Mouse (Mus musculus) left cerebral cortex, adult 2 months (tissue): Measurements from ENCODE around the gene Arfgef3. TPM values are rescaled to one million over a fixed set of nuclear protein-coding genes. Genes with fewer than 3 reads are reported as not detected.
"Not testable (repeated sequence)": the region's sequence is repeated elsewhere in the genome, so short reads cannot be mapped to it uniquely, and the experiment has no call there.

Source experiments
- DNase-seq, 2 experiments: peaks; one replicate each; pipeline ENCODE4 v3.0.0; 2021 to 2022; ENCODE audit warnings: low spot score in 2 of 2, mixed read lengths in 1 of 2; ENCODE audit errors: extremely low spot score in 1 of 2
- H3K27ac ChIP-seq: fragments of 200-600 bp; 2 replicates; pipeline ENCODE4 v1.8.1; 2022
- H3K4me3 ChIP-seq: fragments of 200-600 bp; 2 replicates; pipeline ENCODE4 v1.8.1; 2022
- CTCF ChIP-seq: fragments of 200-600 bp; IDR thresholded peaks from 2 replicates; pipeline ENCODE4 v1.8.1; 2022; ENCODE audit warnings: antibody characterized with exemption, mild to moderate bottlenecking, moderate library complexity
- intact Hi-C: fragments of 180-260 bp; cut with DNase I; formaldehyde crosslinking; loops from one replicate; pipeline ENCODE4 v1.15.1; 2025
- total RNA-seq, 2 experiments: library from RNA; stranded (reverse); gene quantifications; 2 replicates each; pipeline ENCODE4 v1.2.3; 2021

Gene Arfgef3
- total RNA-seq, 2 experiments from 2014 or later = 106 to 111 TPM

DNA sequence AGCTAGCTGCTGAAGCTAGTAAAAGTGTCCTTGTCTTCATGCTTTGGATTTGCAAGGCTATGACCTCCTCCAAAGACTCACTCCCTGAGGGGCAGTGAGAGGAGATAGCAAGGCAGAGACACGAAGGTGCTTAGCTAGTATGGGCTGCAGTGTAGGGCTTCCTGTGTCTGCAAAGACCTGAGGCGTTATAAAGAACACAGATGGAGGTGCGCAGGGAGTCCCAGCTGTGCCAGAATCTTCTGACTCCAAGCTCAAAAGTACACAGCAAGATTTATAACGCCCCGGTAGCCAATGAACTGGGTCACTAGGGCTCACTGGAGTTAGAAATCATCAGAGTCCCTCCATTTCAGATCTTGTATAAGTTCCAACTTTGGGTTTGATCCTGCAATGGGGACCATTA is 103.2 kb downstream of the Arfgef3 start:
- TF ChIP-seq CTCF = no peak
- Histone ChIP-seq H3K4me3 (no peak overlapping the region), H3K27ac (no peak overlapping the region)
- intact Hi-C loops = no loop called here
- DNase-seq = no peak

DNA sequence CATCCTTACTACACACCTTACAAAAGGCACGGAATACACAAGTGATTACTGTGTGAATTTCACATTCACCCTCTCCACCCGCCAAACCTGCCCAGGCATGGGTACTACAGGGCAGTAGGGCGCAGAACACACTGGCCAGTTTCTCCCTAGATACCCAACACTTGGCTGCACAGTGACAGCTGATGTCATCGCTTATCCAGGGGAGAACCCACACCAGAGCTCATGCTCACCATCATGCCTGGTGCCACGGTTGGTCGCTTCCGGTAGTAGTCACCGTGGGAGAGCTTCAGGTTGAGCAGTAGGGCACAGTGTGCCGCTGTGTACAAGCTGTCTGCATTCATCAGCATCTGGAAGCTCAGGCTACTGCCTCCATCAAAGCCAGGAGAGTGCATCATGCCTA is 108.3 kb downstream of the Arfgef3 start:
- H3K4me3 ChIP-seq = no peak overlapping the region
- no peak for DNase-seq
- intact Hi-C loops = no loop called here
- H3K27ac ChIP-seq = no peak overlapping the region
- no peak for TF ChIP-seq CTCF

DNA sequence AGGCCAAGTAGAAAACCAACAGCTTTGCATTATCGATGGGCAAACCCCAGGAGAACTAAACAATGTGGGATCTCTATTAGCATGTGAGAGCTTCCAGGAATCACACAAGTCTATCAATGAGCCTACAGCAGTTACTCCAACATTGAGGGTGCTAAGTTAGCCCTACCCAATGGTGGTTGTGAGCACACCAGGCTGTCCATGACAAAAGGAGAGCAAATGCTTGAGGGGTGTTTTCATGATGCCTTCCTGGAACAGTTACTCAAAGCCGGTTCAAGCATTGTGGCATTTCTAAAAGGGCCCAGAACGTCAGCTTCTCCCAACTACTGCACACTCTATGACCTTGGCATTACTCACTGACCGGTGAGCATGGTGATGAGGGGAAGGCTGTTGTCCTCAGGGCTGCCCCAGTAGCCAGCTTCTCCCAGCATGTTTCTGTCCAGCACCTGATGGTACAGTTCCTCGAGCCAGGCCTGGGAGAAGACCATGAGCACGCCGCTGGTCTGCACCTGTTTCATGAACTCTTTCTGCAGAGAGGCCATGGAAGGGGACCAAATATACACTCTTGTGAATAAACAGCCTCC is 109.3 kb downstream of the Arfgef3 start:
- TF ChIP-seq CTCF = no peak
- no peak overlapping the region for H3K4me3 ChIP-seq
- H3K27ac ChIP-seq = no peak overlapping the region
- DNase-seq = no peak
- intact Hi-C loops = no loop called here

DNA sequence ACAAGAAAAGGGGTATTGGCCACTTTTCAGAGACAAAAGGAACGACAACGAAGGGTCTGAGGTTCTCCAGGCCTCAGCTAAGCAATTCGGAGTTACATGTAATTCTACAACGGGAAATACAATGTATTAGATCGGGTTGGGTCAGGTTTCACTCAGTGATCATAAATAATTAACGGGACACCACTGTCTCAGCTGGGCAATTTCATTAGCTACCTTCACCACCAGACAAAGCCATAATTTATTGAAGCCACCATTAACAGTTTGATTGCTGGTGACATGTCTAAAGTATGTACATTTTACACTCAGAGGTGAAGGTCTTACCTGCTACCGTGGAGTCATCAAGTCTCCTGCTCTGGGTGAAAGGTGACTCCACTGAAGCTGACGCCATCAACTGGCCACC is 113.3 kb downstream of the Arfgef3 start:
- intact Hi-C loops = no loop called here
- Histone ChIP-seq H3K4me3 (no peak overlapping the region), H3K27ac (no peak overlapping the region)
- TF ChIP-seq CTCF = no peak
- DNase-seq = no peak

DNA sequence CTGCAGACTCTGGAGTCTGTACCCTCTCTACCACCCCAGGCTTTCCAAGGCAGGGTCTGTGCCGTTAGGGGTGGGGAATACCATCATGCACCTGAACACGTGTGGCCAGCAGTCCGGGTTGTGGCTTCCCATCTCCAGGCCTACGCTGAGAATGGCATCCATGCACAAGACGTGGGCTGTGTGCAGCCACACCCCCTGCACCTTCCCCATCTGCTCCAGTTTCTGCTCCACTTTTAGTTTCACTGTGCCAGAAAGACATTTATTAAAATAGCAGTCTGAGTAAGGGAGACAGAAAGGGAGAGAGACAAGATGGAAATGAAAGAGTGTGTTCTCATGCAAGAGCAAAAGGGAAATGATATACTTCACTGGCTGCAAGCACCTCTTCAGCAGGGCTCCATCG is 116.2 kb downstream of the Arfgef3 start:
- DNase-seq = peak; percentile 58 to 73
- intact Hi-C loops = loop anchor here (1.0 to 5.0 kb wide), 3 partner anchors 20 to 115 kb away; partner anchors contain the start of gene Arfgef3
- Histone ChIP-seq H3K4me3 (no peak overlapping the region), H3K27ac (peak overlapping the region; percentile 76)
- TF ChIP-seq CTCF = no peak

DNA sequence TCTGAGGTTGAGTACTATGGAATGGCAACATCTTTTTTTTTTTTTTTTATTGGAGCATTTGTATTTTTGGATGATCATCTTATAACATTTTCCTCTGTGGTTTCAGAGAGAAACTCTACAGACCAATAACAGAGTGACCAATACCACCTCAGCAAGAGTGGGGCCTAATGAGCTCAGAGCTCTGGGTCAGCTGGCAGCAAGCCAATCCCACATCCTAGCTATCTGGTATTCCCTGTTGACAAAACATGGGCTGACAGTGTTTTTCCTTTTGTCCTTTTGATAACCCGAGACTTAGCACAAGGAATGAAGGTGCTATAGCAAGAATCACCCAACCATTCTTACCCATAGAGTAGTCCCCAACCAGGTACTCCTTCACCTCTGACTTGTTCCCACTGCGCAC is 131.0 kb downstream of the Arfgef3 start:
- no peak for DNase-seq
- TF ChIP-seq CTCF = no peak
- no peak overlapping the region for H3K4me3 ChIP-seq
- intact Hi-C loops = no loop called here
- no peak overlapping the region for H3K27ac ChIP-seq

DNA sequence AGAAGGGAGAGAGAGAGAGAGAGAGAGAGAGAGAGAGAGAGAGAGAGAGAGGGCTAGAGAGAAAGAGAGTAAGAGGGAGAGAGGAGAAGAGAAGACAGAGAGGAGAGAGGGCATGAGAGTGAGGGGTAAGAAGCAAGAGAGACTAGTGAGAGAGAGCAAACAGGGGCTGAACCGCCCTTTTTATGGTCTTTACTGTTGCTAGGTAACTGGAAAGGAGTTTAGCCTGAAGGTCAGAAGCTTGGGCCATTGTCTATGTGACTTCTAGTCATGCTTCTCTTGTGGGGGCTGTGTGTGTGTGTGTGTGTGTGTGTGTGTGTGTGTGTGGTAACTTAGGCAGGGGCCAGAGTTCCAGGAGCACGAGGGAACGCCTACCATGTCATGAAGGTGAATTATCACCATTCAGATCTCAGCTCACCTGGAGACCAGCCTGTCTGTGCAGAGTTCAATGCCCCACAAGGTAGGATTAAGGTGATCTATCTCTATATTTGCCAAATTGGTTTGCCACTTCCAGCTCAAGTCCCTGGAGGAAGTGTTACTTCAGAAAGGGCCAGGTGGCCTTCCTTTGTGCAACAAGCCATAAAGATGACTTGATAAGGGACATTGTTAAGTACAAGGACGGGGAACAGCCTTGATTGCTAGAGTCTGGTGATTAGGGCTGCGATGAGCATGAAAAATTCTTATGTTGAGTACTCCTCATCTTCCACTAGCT is 138.8 kb downstream of the Arfgef3 start:
- not testable (repeated sequence) for DNase-seq, H3K4me3 ChIP-seq, H3K27ac ChIP-seq
- intact Hi-C loops = loop anchor here (5.0 kb wide), 1 partner anchor 213 kb away; no protein-coding TSS in a partner anchor

DNA sequence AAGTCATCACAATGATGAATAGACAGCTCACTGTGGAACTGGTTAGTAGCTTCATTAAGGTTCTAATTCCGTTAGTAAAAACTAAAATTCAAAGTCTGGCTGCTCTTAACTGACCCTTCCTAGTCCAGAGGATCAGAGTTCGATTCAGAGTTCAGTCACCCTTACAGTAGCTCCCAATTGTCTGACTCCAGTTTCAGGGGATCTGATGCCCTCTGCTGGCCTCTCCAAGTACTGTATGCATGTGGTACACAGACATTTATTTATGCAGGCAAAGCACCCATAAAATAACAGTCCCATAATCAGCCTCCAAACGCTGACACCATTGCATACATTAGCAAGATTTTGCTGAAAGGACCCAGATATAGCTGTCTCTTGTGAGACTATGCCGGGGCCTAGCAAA is 141.7 kb downstream of the Arfgef3 start:
- Histone ChIP-seq H3K27ac (no peak overlapping the region), H3K4me3 (no peak overlapping the region)
- TF ChIP-seq CTCF = peak; percentile 79
- peak; percentile 65 to 78 for DNase-seq
- intact Hi-C loops = loop anchor here (5.0 kb wide), 1 partner anchor 210 kb away; no protein-coding TSS in a partner anchor

DNA sequence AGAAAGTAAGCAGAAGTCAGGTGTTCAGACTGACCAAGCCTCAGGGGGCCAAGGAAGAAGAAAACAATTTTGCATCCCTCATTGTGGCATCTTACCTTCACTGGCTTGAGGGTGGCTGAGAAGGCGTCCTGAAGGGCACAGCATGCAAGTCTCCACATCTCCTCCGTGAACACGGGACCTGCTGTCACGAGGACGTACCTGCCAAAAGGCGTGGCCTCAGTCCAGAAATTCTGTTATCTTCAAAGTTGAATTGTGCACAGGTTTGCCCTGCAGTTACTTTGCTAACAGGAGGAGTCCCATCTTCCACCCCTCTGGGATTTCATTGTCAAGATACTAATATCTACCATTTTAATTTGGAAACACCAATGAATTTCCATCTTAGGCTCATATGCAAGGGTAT is 146.1 kb downstream of the Arfgef3 start:
- no peak overlapping the region for H3K27ac ChIP-seq
- intact Hi-C loops = no loop called here
- TF ChIP-seq CTCF = no peak
- H3K4me3 ChIP-seq = no peak overlapping the region
- DNase-seq = no peak

DNA sequence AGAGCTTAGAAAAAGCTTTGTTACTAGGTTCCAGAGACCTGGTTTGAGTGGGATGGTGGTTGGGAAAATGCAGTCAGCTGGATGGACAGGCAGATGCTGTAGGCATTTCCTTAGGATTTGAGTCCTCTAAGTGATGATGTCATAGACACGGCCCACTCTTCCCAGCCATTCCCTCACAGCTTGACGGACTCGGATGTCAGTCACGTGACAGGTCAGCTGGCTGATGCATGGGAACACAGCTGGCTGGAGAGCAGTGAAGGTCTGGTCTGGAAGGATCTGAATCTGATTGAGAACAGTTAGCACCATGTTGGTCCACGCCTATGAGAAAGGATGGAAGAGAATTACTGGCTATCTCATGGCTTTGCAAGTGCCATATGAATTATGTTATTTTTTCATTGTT is 154.3 kb downstream of the Arfgef3 start:
- Histone ChIP-seq H3K27ac (no peak overlapping the region), H3K4me3 (no peak overlapping the region)
- intact Hi-C loops = no loop called here
- no peak for TF ChIP-seq CTCF
- no peak for DNase-seq

DNA sequence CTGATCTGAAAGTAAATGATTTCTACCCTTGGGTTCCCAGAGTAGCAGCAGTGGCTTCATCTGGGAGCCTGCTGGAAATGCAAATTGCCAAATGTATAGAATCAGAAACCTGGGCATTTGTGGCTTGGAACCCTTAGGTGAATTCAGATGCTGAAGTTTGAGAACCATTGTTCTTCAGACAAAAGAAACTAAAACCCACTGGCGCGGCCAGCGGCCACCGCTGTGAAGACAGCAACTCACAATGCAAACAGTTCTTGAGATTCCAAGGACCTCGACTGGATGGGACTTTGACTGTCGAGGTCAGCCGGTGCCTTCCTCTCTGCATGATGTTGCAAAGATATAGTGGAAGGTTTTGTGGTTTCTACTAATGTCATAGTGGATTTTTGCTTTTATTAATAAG is 159.6 kb downstream of the Arfgef3 start:
- intact Hi-C loops = no loop called here
- no peak for TF ChIP-seq CTCF
- no peak for DNase-seq
- Histone ChIP-seq H3K4me3 (no peak overlapping the region), H3K27ac (no peak overlapping the region)

DNA sequence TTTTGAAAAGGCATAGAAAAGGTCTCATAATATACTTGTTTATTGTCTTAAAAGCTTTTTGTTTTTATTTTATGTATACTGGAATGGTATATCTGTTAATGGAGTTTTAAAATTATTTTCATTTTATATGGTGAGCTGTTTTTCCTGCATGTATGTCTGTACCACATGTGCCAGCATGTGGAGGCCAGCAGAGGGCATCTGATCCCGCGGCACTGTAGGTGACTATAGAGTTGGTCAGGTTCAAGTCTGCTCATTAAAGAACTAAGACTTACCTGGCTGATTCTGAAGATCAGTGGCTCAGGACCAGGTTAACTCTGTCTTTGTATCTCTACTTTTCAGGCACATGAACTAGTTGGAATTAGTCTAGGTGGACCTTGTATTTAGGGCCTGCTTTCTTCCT is 171.2 kb downstream of the Arfgef3 start:
- no peak overlapping the region for H3K27ac ChIP-seq
- no peak for DNase-seq
- intact Hi-C loops = no loop called here
- TF ChIP-seq CTCF = peak; percentile 32
- no peak overlapping the region for H3K4me3 ChIP-seq

DNA sequence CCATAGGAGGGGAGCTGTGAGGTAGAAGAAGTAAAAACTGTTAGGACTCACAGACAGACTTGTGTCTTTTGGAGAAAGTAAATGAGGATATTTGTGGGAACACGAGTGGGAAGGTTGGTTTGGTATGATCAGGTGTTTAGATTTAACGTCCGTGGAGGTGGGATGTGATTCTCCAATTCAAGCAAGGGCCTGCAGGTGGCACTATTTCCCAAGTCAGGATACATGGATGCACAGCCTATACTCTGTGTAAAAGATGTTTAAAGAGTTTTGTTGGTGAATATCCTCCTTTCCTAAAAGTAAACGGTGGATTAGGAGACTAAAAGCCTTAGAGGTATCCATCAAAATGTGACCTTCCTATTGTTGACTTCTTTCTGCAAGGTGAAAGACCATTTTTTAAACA is 180.8 kb downstream of the Arfgef3 start:
- TF ChIP-seq CTCF = peak; percentile 82
- Histone ChIP-seq H3K4me3 (no peak overlapping the region), H3K27ac (no peak overlapping the region)
- DNase-seq = peak; percentile 63 to 77
- intact Hi-C loops = loop anchor here (2.0 kb wide), 2 partner anchors 278 to 342 kb away; no protein-coding TSS in a partner anchor
